Mouse (Mus musculus): ENCODE data around the gene Olfml2a. TPM values are rescaled to one million over a fixed set of nuclear protein-coding genes. Genes with fewer than 3 reads are reported as not detected.
A peak's percentile ranks its signal among the peaks of the same experiment; 100 is the strongest.

Gene Olfml2a
- total and polyA plus RNA-seq, 2 experiments from 2014 or later = 3.3 to 7.5 TPM

DNA sequence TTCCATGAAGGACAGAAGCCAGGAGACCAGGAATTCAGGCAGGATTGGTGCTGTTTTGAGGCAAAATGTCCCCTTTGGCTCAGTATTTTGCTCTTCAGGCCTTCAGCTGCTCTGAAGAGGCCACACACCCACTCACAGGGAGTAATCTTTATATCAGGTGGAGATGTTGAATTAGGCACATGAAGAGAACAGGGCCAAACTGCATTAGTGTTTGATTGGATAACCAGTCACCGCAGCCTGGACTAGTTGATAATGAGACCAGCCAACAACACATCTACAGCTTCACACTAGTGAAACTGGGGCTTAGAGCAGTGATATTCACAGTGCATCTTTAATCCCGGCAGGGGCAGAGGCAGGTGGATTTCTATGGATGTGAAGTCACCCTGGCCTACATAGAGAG lies 57.2 kb downstream of the Olfml2a start:
- H3K27ac ChIP-seq = no peak overlapping the region
- DNase-seq (ENCODE audit: low spot score) = no peak
- 94% methylated on average over 2 of the region's 2 CpGs for WGBS
- no peaks in the 10 kb centered on the region for H3K27me3 ChIP-seq (ENCODE audit: insufficient read depth, low read length)
- H3K4me2 ChIP-seq (ENCODE audit: low read depth, low read length) = no peak overlapping the region
- H3K4me3 ChIP-seq (ENCODE audit: low read length) = no peak overlapping the region
- no peaks in the 10 kb centered on the region for H3K9me3 ChIP-seq (ENCODE audit: low read length)
- no peak for TF ChIP-seq CTCF (IDR thresholded peaks at IDR 0.05; ENCODE audit: low read depth)
- no peaks in the 10 kb centered on the region for H3K4me1 ChIP-seq (ENCODE audit: insufficient read depth, low read length)
- no peak overlapping the region for H3K9ac ChIP-seq (replicated peaks; ENCODE audit: low read length)
- ATAC-seq = no peak
- no peaks in the 10 kb centered on the region for H3K36me3 ChIP-seq (ENCODE audit: insufficient read depth, low read length)

DNA sequence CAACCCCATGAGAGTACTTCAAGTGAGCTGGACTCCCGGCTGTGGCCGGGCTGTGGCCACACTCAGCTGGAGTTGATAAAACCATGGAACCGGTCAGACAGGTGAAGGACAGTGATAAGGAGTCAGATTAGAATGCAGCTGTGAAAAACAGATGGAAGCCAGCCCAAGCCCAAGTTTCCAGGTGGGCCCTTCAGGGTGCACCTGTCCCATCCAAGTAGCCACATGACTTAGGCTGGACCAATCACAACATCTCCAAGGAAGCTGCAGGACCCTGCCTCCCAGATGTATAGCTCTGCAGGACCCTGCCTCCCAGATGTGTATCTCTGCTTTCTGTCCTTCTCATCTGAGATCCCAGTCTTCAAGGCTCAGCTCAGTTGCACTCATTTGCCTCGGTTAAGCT lies 60.2 kb downstream of the Olfml2a start:
- no peak overlapping the region for H3K9ac ChIP-seq (replicated peaks; ENCODE audit: low read length)
- no peaks in the 10 kb centered on the region for H3K36me3 ChIP-seq (ENCODE audit: insufficient read depth, low read length)
- TF ChIP-seq CTCF (IDR thresholded peaks at IDR 0.05; ENCODE audit: low read depth) = no peak
- H3K9me3 ChIP-seq (ENCODE audit: low read length) = no peaks in the 10 kb centered on the region
- ATAC-seq (no peak), DNase-seq (ENCODE audit: low spot score) (no peak)
- no peak overlapping the region for H3K27ac ChIP-seq
- WGBS = 75% methylated on average over 4 of the region's 4 CpGs
- H3K27me3 ChIP-seq (ENCODE audit: insufficient read depth, low read length) = no peaks in the 10 kb centered on the region
- H3K4me3 ChIP-seq (ENCODE audit: low read length) = no peak overlapping the region
- H3K4me2 ChIP-seq (ENCODE audit: low read depth, low read length) = no peak overlapping the region
- no peaks in the 10 kb centered on the region for H3K4me1 ChIP-seq (ENCODE audit: insufficient read depth, low read length)

DNA sequence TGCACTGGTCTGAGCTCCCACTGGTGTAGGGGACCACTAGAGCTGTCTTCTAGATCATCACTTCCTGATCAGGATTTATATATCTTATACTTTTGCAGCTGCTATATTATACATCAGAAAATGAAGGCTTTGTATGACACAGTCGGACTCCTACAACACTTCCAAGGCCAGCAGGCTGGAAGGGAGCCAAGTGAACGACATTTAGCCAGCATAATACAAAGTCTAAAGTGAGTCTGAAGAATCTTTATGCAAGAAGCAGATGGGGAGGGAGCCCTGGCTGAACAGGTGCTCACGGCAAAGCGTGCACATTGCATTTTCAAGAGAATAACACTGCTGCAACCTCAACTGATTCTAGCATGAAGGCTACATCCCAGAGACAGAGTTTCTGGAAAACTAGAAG lies 60.7 kb downstream of the Olfml2a start:
- Histone ChIP-seq H3K36me3 (ENCODE audit: insufficient read depth, low read length) (no peaks in the 10 kb centered on the region), H3K27me3 (ENCODE audit: insufficient read depth, low read length) (no peaks in the 10 kb centered on the region), H3K27ac (no peak overlapping the region; the same call in 1 of the 2 replicates), H3K4me2 (ENCODE audit: low read depth, low read length) (no peak overlapping the region), H3K4me1 (ENCODE audit: insufficient read depth, low read length) (no peaks in the 10 kb centered on the region), H3K9me3 (ENCODE audit: low read length) (no peaks in the 10 kb centered on the region), H3K4me3 (ENCODE audit: low read length) (no peak overlapping the region), H3K9ac (replicated peaks; ENCODE audit: low read length) (no peak overlapping the region)
- ATAC-seq (no peak), DNase-seq (ENCODE audit: low spot score) (no peak)
- WGBS = 22% methylated on average over 4 of the region's 4 CpGs
- no peak for TF ChIP-seq CTCF (IDR thresholded peaks at IDR 0.05; ENCODE audit: low read depth)

DNA sequence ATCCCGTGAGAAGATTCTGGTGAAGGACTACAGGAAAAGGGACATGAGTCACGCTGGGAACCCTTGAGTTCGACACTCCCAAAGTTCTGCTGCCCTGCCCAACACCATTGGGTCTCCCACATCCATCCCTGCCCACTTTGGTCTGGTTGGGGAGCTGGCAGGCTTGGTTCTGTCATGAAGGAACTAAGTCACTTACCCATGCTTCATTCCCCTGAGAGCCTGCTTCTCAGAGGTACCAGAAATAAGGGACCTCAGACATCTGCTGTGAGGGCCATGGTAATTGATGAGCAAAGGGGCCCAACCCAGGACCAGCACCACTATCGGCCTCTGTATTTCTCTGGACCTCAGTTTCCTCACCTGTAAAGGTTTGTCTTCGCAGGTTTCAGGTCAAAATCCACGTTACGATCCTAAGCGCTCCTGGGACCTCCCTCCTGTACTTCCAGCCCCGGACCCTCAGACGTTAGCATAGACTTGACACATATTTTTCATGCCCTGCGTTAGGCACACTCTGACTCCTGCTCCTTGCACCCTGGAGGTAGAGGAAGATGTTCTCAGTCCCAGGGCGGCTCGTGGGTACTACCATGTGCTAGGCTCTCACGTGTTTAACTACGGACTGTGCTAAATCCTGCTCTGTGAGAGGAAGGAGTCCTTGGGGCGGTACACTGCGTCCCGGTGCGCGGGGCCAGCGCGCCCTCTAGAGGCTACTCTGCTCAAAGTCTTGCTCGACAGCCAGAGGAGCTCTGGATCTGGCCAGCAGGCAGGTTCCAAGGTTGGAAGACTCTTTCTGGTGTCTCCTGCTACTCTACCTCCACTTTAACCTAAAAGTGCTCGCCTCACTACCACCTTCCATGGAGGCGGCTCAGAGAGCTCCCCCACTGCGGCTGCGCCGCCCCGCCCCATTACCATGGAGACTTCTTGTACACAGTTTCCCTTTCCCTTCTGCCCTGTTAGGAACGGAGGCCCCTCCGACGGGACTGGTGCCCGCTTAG lies 65.9 kb downstream of the Olfml2a start, which contains the start of gene Wdr38:
Wdr38 (plus strand) TSS at position 91 of the 989 bp plus-strand sequence.
- peak within 1 kb of the TSS; percentile 34 for H3K4me3 ChIP-seq (ENCODE audit: low read length)
- H3K4me2 ChIP-seq (ENCODE audit: low read depth, low read length) = peak within 1 kb of the TSS; percentile 55
- TF ChIP-seq CTCF (IDR thresholded peaks at IDR 0.05; ENCODE audit: low read depth) = peak; percentile 96
- H3K36me3 ChIP-seq (ENCODE audit: insufficient read depth, low read length) = peaks cover 27% of the 10 kb centered on the region
- ATAC-seq (peak; percentile 93), DNase-seq (ENCODE audit: low spot score) (peak; percentile 92)
- H3K9me3 ChIP-seq (ENCODE audit: low read length) = no peaks in the 10 kb centered on the region
- no peaks in the 10 kb centered on the region for H3K4me1 ChIP-seq (ENCODE audit: insufficient read depth, low read length)
- 15% methylated on average over 33 of the region's 33 CpGs for WGBS
- H3K27me3 ChIP-seq (ENCODE audit: insufficient read depth, low read length) = no peaks in the 10 kb centered on the region
- peak within 1 kb of the TSS; percentile 48 for H3K9ac ChIP-seq (replicated peaks; ENCODE audit: low read length)
- no peak within 1 kb of the TSS for H3K27ac ChIP-seq

DNA sequence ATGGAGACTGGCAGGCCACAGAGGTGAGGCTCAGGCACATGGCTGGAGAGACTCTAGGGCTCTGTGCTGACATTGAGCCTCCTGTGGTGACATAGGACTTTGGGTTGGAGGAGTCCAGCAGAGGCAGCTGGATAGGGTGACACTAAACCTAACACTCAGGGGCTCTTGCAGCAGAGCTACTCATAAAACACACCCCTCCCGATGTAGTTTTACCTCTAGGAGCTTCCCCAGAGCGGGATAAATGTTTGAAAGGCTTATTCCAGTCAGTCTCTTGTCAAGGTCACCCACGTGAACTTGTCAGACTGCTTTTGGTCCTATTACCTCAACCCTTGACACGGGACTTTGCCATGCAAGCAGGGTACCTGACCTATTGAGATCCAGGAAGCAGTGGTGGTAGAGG lies 67.6 kb downstream of the Olfml2a start:
- 63% methylated on average over 4 of the region's 4 CpGs for WGBS
- no peak for DNase-seq (ENCODE audit: low spot score)
- no peak for TF ChIP-seq CTCF (IDR thresholded peaks at IDR 0.05; ENCODE audit: low read depth)
- no peak overlapping the region for H3K27ac ChIP-seq
- no peak overlapping the region for H3K4me2 ChIP-seq (ENCODE audit: low read depth, low read length)
- no peak for ATAC-seq
- H3K27me3 ChIP-seq (ENCODE audit: insufficient read depth, low read length) = no peaks in the 10 kb centered on the region
- H3K9me3 ChIP-seq (ENCODE audit: low read length) = no peaks in the 10 kb centered on the region
- peaks cover 31% of the 10 kb centered on the region for H3K36me3 ChIP-seq (ENCODE audit: insufficient read depth, low read length)
- H3K4me3 ChIP-seq (ENCODE audit: low read length) = no peak overlapping the region
- H3K4me1 ChIP-seq (ENCODE audit: insufficient read depth, low read length) = peaks cover 7% of the 10 kb centered on the region; the same call in 1 of the 2 replicates
- no peak overlapping the region for H3K9ac ChIP-seq (replicated peaks; ENCODE audit: low read length)

DNA sequence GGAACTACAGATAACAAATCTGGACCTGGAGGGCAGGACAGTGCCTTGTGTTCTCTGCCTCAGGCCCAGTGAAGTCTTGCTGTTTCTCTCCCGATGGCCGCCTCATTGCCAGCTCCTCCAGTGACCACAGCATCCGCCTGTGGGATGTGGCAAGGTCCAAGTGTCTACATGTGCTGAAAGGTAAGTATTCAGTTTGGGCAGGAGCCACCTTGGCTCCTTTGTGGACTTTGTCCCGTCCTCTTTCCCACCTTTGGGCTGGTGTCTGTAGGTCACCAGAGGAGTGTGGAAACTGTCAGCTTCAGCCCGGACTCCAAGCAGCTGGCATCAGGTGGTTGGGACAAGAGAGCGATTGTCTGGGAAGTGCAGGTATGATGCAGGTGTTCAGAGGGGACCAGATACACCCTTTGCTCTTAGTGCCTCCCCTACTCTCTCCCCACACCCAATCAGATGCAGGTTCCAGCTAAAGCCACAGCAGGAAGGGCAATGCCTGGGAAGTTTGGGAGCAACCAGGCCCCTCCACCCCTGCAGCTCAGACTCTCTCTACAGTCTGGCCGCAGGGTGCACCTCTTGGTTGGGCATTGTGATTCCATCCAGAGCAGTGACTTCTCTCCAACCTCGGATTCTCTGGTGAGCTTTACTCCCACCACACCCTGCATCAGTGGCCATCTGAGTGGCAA lies 68.3 kb downstream of the Olfml2a start:
- 76% methylated on average over 8 of the region's 8 CpGs for WGBS

More for the DNA sequence above, 68.3 kb downstream of the Olfml2a start:
- DNase-seq (ENCODE audit: low spot score) (no peak), ATAC-seq (no peak)
- H3K4me3 ChIP-seq (ENCODE audit: low read length) = no peak overlapping the region
- H3K4me2 ChIP-seq (ENCODE audit: low read depth, low read length) = no peak overlapping the region
- peaks cover 31% of the 10 kb centered on the region for H3K36me3 ChIP-seq (ENCODE audit: insufficient read depth, low read length)
- no peaks in the 10 kb centered on the region for H3K9me3 ChIP-seq (ENCODE audit: low read length)
- H3K9ac ChIP-seq (replicated peaks; ENCODE audit: low read length) = no peak overlapping the region
- TF ChIP-seq CTCF (IDR thresholded peaks at IDR 0.05; ENCODE audit: low read depth) = no peak
- H3K27me3 ChIP-seq (ENCODE audit: insufficient read depth, low read length) = no peaks in the 10 kb centered on the region
- peaks cover 7% of the 10 kb centered on the region; the same call in 1 of the 2 replicates for H3K4me1 ChIP-seq (ENCODE audit: insufficient read depth, low read length)
- no peak overlapping the region for H3K27ac ChIP-seq
